Mouse (Mus musculus) G1E (cell line): ENCODE results near the gene Olfr1499. TPM values are rescaled to one million over a fixed set of nuclear protein-coding genes. Genes with fewer than 3 reads are reported as not detected.
A peak's percentile ranks its signal among the peaks of the same experiment; 100 is the strongest.
"Not testable (repeated sequence)": the region's sequence is repeated elsewhere in the genome, so short reads cannot be mapped to it uniquely, and the experiment has no call there.

Experiments
- ATAC-seq: 2 replicates; pipeline ENCODE4 v1.8.0; 2016; ENCODE audit warnings: mild to moderate bottlenecking; ENCODE audit not compliant: insufficient number of reproducible peaks, poor library complexity, low FRiP score, severe bottlenecking; ENCODE audit errors: extremely low read depth
- DNase-seq: peaks from one replicate; pipeline ENCODE4 v3.0.0; 2012; ENCODE audit warnings: low spot score
- H3K27me3 ChIP-seq: 2 replicates; pipeline ENCODE4 v1.6.1; 2012; ENCODE audit warnings: mild to moderate bottlenecking, low read length, inconsistent platforms; ENCODE audit not compliant: insufficient read depth
- H3K36me3 ChIP-seq: replicated peaks from 2 replicates; pipeline ENCODE3; 2012; ENCODE audit warnings: mild to moderate bottlenecking, inconsistent platforms
- H3K4me1 ChIP-seq: 2 replicates; pipeline ENCODE4 v1.6.1; 2012; ENCODE audit warnings: low read depth, low read length, inconsistent platforms, mixed read lengths; ENCODE audit not compliant: insufficient read depth
- H3K4me3 ChIP-seq: 2 replicates; pipeline ENCODE4 v1.5.1; 2012; ENCODE audit warnings: low read depth, mild to moderate bottlenecking, inconsistent platforms, low read length, moderate library complexity, mixed read lengths
- H3K9me3 ChIP-seq: replicated peaks from 2 replicates; pipeline ENCODE4 v1.6.1; 2012; ENCODE audit warnings: inconsistent platforms
- CTCF ChIP-seq: IDR thresholded peaks from 2 replicates; pipeline ENCODE4 v1.5.1; 2012; ENCODE audit warnings: low read depth, low read length, inconsistent platforms, mixed read lengths
- GATA1 ChIP-seq: IDR thresholded peaks from 2 replicates; pipeline ENCODE4 v1.6.1; 2012; ENCODE audit warnings: borderline replicate concordance, low read length, inconsistent platforms, mixed read lengths
- GATA2 ChIP-seq: IDR thresholded peaks from 2 replicates; pipeline ENCODE4 v1.6.1; 2012; ENCODE audit warnings: low read depth, low read length, inconsistent platforms, borderline replicate concordance
- POLR2AphosphoS5 ChIP-seq: IDR thresholded peaks from 2 replicates; pipeline ENCODE4 v1.6.1; 2012; ENCODE audit warnings: low read depth, low read length, inconsistent platforms; ENCODE audit not compliant: insufficient replicate concordance
- TAL1 ChIP-seq: conservative IDR thresholded peaks from 2 replicates; pipeline ENCODE4 v1.6.1; 2012; ENCODE audit warnings: low read depth, low read length, inconsistent platforms, mixed read lengths
- polyA plus RNA-seq: library from polyadenylated mRNA; stranded (reverse); fragments of >175 nt; gene quantifications from 2 replicates; pipeline ENCODE4 v1.2.3, GENCODE M21; 2012
- total RNA-seq, 2 experiments: library from RNA; stranded (forward) in 1 of 2; stranded (reverse) in 1 of 2; fragments of 200-1000 nt in 1 of 2; fragments of >200 nt in 1 of 2; fragmentation: Nextera tagmentation in 1 of 2; gene quantifications; 2 replicates each; pipeline ENCODE4 v1.2.3; 2014 to 2017

Olfr1499 gene
- total and polyA plus RNA-seq, 3 experiments = not detected

GRCm38 (mm10) chr19:13812823-13813222, 6.4 kb downstream of the Olfr1499 start:
- TF ChIP-seq POLR2AphosphoS5 (no peak), CTCF (peak; percentile 47; the same call in 1 of the 2 replicates)
- H3K4me1 ChIP-seq = no peaks in the 10 kb centered on the region
- DNase-seq (no peak), ATAC-seq (no peak)
- H3K4me3 ChIP-seq = no peak overlapping the region
- no peaks in the 10 kb centered on the region for H3K9me3 ChIP-seq
- no peaks in the 10 kb centered on the region for H3K27me3 ChIP-seq
- no peaks in the 10 kb centered on the region for H3K36me3 ChIP-seq

DNA sequence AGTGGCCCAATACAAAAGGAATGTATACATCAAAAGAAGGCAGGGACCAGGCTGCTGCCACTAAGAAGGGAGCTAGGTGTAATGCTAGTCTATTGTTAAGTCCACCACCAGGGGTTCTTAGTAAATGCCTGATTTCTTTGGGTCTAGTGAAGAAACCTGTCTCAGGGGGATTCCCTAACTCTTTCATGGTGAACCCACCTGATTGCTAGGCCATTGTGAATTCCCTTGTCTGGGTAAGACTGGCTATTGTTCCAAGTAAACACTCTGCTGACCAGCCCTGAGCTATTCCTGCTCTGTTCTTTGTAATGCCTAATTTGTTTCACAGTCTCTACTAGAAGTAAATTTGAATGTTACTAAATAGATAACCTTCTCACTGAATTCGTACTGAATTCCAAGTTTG, 13.8 kb downstream of the Olfr1499 start:
- H3K9me3 ChIP-seq, H3K27me3 ChIP-seq, ATAC-seq, H3K4me1 ChIP-seq, H3K4me3 ChIP-seq, DNase-seq, H3K36me3 ChIP-seq: not testable (repeated sequence)

DNA sequence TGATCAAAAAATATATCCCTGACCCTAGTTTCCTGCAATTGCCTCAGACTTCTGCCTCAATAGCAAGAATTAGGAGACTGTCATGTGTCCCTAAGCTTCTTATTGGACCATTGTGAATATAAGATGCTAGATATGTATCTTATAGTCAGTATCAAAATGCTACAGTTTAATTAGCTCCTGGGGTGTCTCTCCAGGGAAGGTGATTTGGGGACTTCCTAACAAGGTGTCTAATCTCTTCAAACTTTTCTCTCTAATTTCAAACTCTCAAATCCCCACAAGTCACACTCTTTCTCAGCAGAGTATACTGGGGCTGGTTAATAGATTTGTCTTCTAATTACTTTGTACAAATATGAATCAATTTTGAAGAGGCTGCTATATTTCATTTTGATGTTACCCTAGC, 21.1 kb downstream of the Olfr1499 start, which contains the start of gene Olfr1497:
Olfr1497 (minus strand) TSS at position 101 of the 400 bp plus-strand sequence.
- Histone ChIP-seq H3K4me3 (no peak within 1 kb of the TSS), H3K9me3 (no peaks in the 10 kb centered on the region), H3K27me3 (no peaks in the 10 kb centered on the region), H3K36me3 (no peaks in the 10 kb centered on the region), H3K4me1 (no peaks in the 10 kb centered on the region)
- no peak for TF ChIP-seq GATA2
- no peak for TF ChIP-seq GATA1
- TF ChIP-seq POLR2AphosphoS5 = no peak
- no peak for TF ChIP-seq CTCF
- no peak for TF ChIP-seq TAL1
- DNase-seq (no peak), ATAC-seq (no peak)

DNA sequence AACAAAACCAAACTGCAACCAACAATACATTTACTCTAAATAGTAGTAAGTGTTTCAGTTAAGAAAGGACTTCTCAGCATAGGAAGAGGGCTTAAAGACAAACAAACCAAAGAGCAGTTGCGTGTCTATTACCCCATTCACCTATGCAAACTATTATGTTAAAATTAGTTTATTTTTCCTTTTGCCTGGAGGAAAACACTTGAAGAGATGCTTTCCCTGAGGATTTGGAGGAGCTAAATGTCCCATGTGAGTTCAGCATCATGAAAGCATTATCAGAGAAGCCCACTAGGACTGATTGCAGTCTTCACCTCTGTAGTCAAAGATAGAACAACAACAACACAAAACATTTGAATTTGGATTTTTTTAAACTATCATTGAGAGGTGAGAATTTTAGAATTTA, 41.7 kb downstream of the Olfr1499 start, which contains the start of gene Olfr1496:
Olfr1496 (plus strand) TSS at position 301 of the 400 bp plus-strand sequence.
- Histone ChIP-seq H3K4me1 (no peaks in the 10 kb centered on the region), H3K36me3 (no peaks in the 10 kb centered on the region), H3K9me3 (no peaks in the 10 kb centered on the region), H3K4me3 (no peak within 1 kb of the TSS), H3K27me3 (no peaks in the 10 kb centered on the region)
- DNase-seq = no peak
- no peak for ATAC-seq
- TF ChIP-seq CTCF = no peak
- TF ChIP-seq GATA1 = no peak
- no peak for TF ChIP-seq TAL1
- no peak for TF ChIP-seq GATA2
- TF ChIP-seq POLR2AphosphoS5 = no peak

- Histone ChIP-seq H3K4me1 (no peaks in the 10 kb centered on the region), H3K27me3 (no peaks in the 10 kb centered on the region), H3K9me3 (peaks cover 2% of the 10 kb centered on the region; the same call in 1 of the 2 replicates), H3K36me3 (no peaks in the 10 kb centered on the region), H3K4me3 (no peak overlapping the region)
- ATAC-seq = no peak
- no peak for TF ChIP-seq POLR2AphosphoS5
- no peak for TF ChIP-seq GATA1
- no peak for TF ChIP-seq TAL1
- TF ChIP-seq GATA2 = no peak
- no peak for TF ChIP-seq CTCF
- DNase-seq = no peak
Measured at GRCm38 (mm10) chr19:13768565-13769276, 50.5 kb downstream of the Olfr1499 start.

DNA sequence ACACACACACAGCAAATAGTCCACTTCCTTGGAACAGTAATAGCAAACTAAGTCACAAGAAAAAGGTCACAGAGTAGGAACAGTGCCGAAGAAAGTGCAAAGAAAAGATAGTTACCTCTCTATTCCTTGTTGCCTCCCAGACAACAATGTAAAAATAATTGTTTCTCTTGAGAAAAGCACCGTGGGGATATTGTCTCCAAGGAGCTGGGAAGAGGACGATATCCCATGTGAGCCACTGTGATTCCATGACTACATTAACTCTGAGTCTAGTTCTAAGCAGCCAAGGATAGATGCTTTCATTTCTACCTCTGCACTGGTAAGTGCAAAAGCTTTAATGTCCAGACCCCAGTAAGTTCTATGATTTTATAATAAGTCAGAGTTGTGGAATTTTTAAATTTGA, 54.9 kb downstream of the Olfr1499 start, which contains the start of gene Olfr1495:
Olfr1495 (plus strand) TSS at position 301 of the 400 bp plus-strand sequence.
- H3K4me3 ChIP-seq = no peak within 1 kb of the TSS
- H3K36me3 ChIP-seq = no peaks in the 10 kb centered on the region
- H3K27me3 ChIP-seq = no peaks in the 10 kb centered on the region
- no peak for ATAC-seq
- no peak for DNase-seq
- no peak for TF ChIP-seq TAL1
- no peak for TF ChIP-seq POLR2AphosphoS5
- no peak for TF ChIP-seq GATA2
- TF ChIP-seq GATA1 = no peak
- no peak for TF ChIP-seq CTCF
- no peaks in the 10 kb centered on the region for H3K9me3 ChIP-seq
- no peaks in the 10 kb centered on the region for H3K4me1 ChIP-seq

Other genes starting within 250 kb of the Olfr1499 start
- not detected in 2 replicates for gene Olfr1484, start 235.9 kb downstream of the Olfr1499 start, total RNA-seq (2014; fragmentation: Nextera tagmentation)
- gene Olfr1484, start 235.9 kb downstream of the Olfr1499 start, total RNA-seq (2017) = 0.06 and 0.76 TPM in 2 replicates
- gene Olfr1484, start 235.9 kb downstream of the Olfr1499 start, polyA plus RNA-seq = not detected in 2 replicates
- not detected in 2 replicates for gene Olfr1487, start 202.1 kb downstream of the Olfr1499 start, total RNA-seq (2014; fragmentation: Nextera tagmentation)
- 0.05 and 0.12 TPM in 2 replicates for gene Olfr1487, start 202.1 kb downstream of the Olfr1499 start, total RNA-seq (2017)
- gene Olfr1487, start 202.1 kb downstream of the Olfr1499 start, polyA plus RNA-seq = not detected in 2 replicates
- gene Olfr1489, start 187.8 kb downstream of the Olfr1499 start, total RNA-seq (2014; fragmentation: Nextera tagmentation) = not detected in 2 replicates
- 0.12 and 0.44 TPM in 2 replicates for gene Olfr1489, start 187.8 kb downstream of the Olfr1499 start, total RNA-seq (2017)
- gene Olfr1489, start 187.8 kb downstream of the Olfr1499 start, polyA plus RNA-seq = not detected in 2 replicates
- gene Olfr1490, start 168.4 kb downstream of the Olfr1499 start, total RNA-seq (2014; fragmentation: Nextera tagmentation) = not detected in 2 replicates
- gene Olfr1490, start 168.4 kb downstream of the Olfr1499 start, total RNA-seq (2017) = 0.06 TPM in 1 of 2 replicates, not detected in the other
- gene Olfr1490, start 168.4 kb downstream of the Olfr1499 start, polyA plus RNA-seq = not detected in 2 replicates
- not detected in 2 replicates for gene Olfr1491, start 122.2 kb downstream of the Olfr1499 start, total RNA-seq (2014; fragmentation: Nextera tagmentation)
- 0.11 and 0.12 TPM in 2 replicates for gene Olfr1491, start 122.2 kb downstream of the Olfr1499 start, total RNA-seq (2017)
- not detected in 2 replicates for gene Olfr1491, start 122.2 kb downstream of the Olfr1499 start, polyA plus RNA-seq
- gene Olfr1493-ps1, start 96.2 kb downstream of the Olfr1499 start, total RNA-seq (2014; fragmentation: Nextera tagmentation) = not detected in 2 replicates
- gene Olfr1493-ps1, start 96.2 kb downstream of the Olfr1499 start, total RNA-seq (2017) = 0.11 TPM in 1 of 2 replicates, not detected in the other
- not detected in 2 replicates for gene Olfr1493-ps1, start 96.2 kb downstream of the Olfr1499 start, polyA plus RNA-seq
- gene Olfr1494, start 79.7 kb downstream of the Olfr1499 start, total RNA-seq (2014; fragmentation: Nextera tagmentation) = not detected in 2 replicates
- gene Olfr1494, start 79.7 kb downstream of the Olfr1499 start, total RNA-seq (2017) = 0.05 and 0.12 TPM in 2 replicates
- gene Olfr1494, start 79.7 kb downstream of the Olfr1499 start, polyA plus RNA-seq = not detected in 2 replicates
- not detected in 2 replicates for gene Olfr1495, start 54.8 kb downstream of the Olfr1499 start, total RNA-seq (2014; fragmentation: Nextera tagmentation)
- not detected in 2 replicates for gene Olfr1495, start 54.8 kb downstream of the Olfr1499 start, total RNA-seq (2017)
- gene Olfr1495, start 54.8 kb downstream of the Olfr1499 start, polyA plus RNA-seq = not detected in 2 replicates
- not detected in 2 replicates for gene Olfr1496, start 41.6 kb downstream of the Olfr1499 start, total RNA-seq (2014; fragmentation: Nextera tagmentation)
- 0.27 and 0.29 TPM in 2 replicates for gene Olfr1496, start 41.6 kb downstream of the Olfr1499 start, total RNA-seq (2017)
- gene Olfr1496, start 41.6 kb downstream of the Olfr1499 start, polyA plus RNA-seq = not detected in 2 replicates
- not detected in 2 replicates for gene Olfr1497, start 21.2 kb downstream of the Olfr1499 start, total RNA-seq (2014; fragmentation: Nextera tagmentation)
- gene Olfr1497, start 21.2 kb downstream of the Olfr1499 start, total RNA-seq (2017) = 0.06 TPM in 1 of 2 replicates, not detected in the other
- not detected in 2 replicates for gene Olfr1497, start 21.2 kb downstream of the Olfr1499 start, polyA plus RNA-seq
- gene Olfr1500, start 11.0 kb upstream of the Olfr1499 start, total RNA-seq (2014; fragmentation: Nextera tagmentation) = not detected in 2 replicates
- not detected in 2 replicates for gene Olfr1500, start 11.0 kb upstream of the Olfr1499 start, total RNA-seq (2017)
- not detected in 2 replicates for gene Olfr1500, start 11.0 kb upstream of the Olfr1499 start, polyA plus RNA-seq
- gene Olfr1501, start 31.2 kb upstream of the Olfr1499 start, total RNA-seq (2014; fragmentation: Nextera tagmentation) = not detected in 2 replicates
- 0.05 TPM in 1 of 2 replicates, not detected in the other for gene Olfr1501, start 31.2 kb upstream of the Olfr1499 start, total RNA-seq (2017)
- not detected in 2 replicates for gene Olfr1501, start 31.2 kb upstream of the Olfr1499 start, polyA plus RNA-seq
- gene Olfr1502, start 42.3 kb upstream of the Olfr1499 start, total RNA-seq (2014; fragmentation: Nextera tagmentation) = not detected in 2 replicates
- 0.38 TPM in 1 of 2 replicates, not detected in the other for gene Olfr1502, start 42.3 kb upstream of the Olfr1499 start, total RNA-seq (2017)
- not detected in 2 replicates for gene Olfr1502, start 42.3 kb upstream of the Olfr1499 start, polyA plus RNA-seq
- not detected in 2 replicates for gene Olfr1504, start 78.5 kb upstream of the Olfr1499 start, total RNA-seq (2014; fragmentation: Nextera tagmentation)
- gene Olfr1504, start 78.5 kb upstream of the Olfr1499 start, total RNA-seq (2017) = 0.12 and 0.38 TPM in 2 replicates
- gene Olfr1504, start 78.5 kb upstream of the Olfr1499 start, polyA plus RNA-seq = not detected in 2 replicates
- not detected in 2 replicates for gene Olfr1505, start 94.1 kb upstream of the Olfr1499 start, total RNA-seq (2014; fragmentation: Nextera tagmentation)
- 0.33 TPM in 1 of 2 replicates, not detected in the other for gene Olfr1505, start 94.1 kb upstream of the Olfr1499 start, total RNA-seq (2017)
- gene Olfr1505, start 94.1 kb upstream of the Olfr1499 start, polyA plus RNA-seq = not detected in 2 replicates